Mouse (Mus musculus) T-cell, adult 66 days (primary cell): ENCODE results near the gene Prl8a6. TPM values are rescaled to one million over a fixed set of nuclear protein-coding genes. Genes with fewer than 3 reads are reported as not detected.

ENCODE experiments used
- total RNA-seq, 2 experiments: library from RNA; stranded (reverse); gene quantifications; 3 replicates in 1 of 2; 4 replicates in 1 of 2; pipeline ENCODE4 v1.2.4; 2023

Gene Prl8a6
- total RNA-seq: not detected

DNA sequence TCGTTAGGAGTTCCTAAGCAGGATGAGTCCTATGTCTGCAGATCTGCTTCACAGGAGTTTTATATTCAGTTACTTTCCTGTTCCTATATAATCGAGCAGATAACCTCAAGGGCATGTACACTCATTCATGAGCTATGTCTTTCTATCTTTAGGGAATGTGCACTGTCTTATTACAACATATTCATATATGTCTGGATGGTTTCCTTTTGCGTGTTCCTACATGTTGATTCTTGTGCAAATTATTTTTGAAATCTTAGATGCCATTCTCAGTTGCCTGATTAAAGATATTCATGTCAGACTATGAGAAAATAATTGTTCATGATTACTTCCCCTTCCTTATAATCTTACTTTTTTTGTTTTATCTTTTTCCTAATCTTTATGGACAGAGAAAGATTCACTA is at the start of gene Prl8a6:
Gene Prl8a6, minus strand, starts transcription at position 101 of the 400 bp plus-strand sequence.

DNA sequence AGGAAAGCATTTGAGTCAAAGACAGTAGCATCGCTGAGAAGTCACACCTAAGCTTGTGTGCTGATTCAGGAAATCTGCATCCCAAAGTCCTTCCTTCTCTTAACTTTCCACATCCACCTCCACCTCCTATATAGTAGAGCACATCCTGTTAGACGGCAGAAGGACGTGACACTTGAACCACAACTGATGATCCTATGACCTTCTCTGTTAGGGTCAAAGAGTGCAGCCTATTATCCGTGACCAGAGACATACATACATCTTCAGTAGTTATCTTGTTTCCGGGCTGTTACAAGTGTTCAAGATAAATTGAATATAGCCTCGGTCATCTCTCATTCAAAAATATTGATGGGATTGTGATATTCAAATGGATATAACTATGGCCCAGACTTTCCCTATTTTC is 47.7 kb downstream of the Prl8a6 start, which contains the start of gene Prl2b1:
Gene Prl2b1, minus strand, starts transcription at position 101 of the 400 bp plus-strand sequence.

Other genes with a start within 250 kb of the Prl8a6 start
- not detected for gene Prl3c1, start 242.0 kb downstream of the Prl8a6 start, total RNA-seq
- gene Prl3b1, start 196.8 kb downstream of the Prl8a6 start, total RNA-seq: not detected
- not detected for gene Prl3a1, start 179.3 kb downstream of the Prl8a6 start, total RNA-seq
- not detected for gene Prl6a1, start 126.1 kb downstream of the Prl8a6 start, total RNA-seq
- gene Prl8a2, start 93.0 kb downstream of the Prl8a6 start, total RNA-seq: not detected
- not detected for gene Prl2b1, start 47.8 kb downstream of the Prl8a6 start, total RNA-seq
- gene Prl8a8, start 74.5 kb upstream of the Prl8a6 start, total RNA-seq: not detected
- not detected for gene Prl8a9, start 125.9 kb upstream of the Prl8a6 start, total RNA-seq
- gene Prl8a1, start 143.5 kb upstream of the Prl8a6 start, total RNA-seq: not detected
- gene Prl7b1, start 171.9 kb upstream of the Prl8a6 start, total RNA-seq: not detected
- not detected for gene Prl7a1, start 203.8 kb upstream of the Prl8a6 start, total RNA-seq
- gene Prl7a2, start 229.3 kb upstream of the Prl8a6 start, total RNA-seq: not detected